Mouse (Mus musculus) left cerebral cortex, adult 18-20 months (tissue): Measurements from ENCODE around the gene Gm7945. TPM values are rescaled to one million over a fixed set of nuclear protein-coding genes. Genes with fewer than 3 reads are reported as not detected.
"Not testable (repeated sequence)": the region's sequence is repeated elsewhere in the genome, so short reads cannot be mapped to it uniquely, and the experiment has no call there.

ENCODE experiments used
- DNase-seq, 2 experiments: peaks; one replicate each; pipeline ENCODE4 v3.0.0; 2021 to 2022; ENCODE audit warnings: low spot score in 2 of 2, mixed read lengths in 1 of 2
- long read RNA-seq, 2 experiments: library from polyadenylated mRNA; stranded (forward); transcript quantifications; one replicate each; pipeline ENCODE4 v2.0.0; 2021
- total RNA-seq, 2 experiments: library from RNA; stranded (reverse); gene quantifications; 2 replicates each; pipeline ENCODE4 v1.2.3; 2021

Gene Gm7945
- total RNA-seq: not detected
- long read RNA-seq, experiment 1: 0 reads
- long read RNA-seq, experiment 2: 0 reads

DNA sequence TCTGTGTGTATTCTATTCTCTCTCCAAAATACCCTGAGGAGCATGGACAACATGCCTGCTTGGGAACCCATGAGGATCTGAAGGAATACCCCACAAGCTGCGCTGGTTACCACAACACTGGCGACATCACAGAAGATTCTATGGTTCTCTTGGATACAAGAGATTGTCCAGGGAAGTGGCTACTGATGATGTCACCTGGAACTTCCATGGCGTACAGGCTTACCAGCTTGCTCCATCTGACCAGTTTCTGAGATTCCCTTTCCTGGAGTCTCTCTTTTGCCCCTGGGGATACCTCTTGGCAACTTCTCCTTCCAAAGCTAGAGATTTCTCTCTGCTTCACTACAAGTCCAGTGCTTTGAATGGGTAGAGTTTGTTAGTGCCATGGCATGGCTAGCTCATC is at the start of gene Gm7945:
TSS of gene Gm7945 (minus strand) at position 101 of the 400 bp plus-strand sequence.
- not testable (repeated sequence) for DNase-seq

DNA sequence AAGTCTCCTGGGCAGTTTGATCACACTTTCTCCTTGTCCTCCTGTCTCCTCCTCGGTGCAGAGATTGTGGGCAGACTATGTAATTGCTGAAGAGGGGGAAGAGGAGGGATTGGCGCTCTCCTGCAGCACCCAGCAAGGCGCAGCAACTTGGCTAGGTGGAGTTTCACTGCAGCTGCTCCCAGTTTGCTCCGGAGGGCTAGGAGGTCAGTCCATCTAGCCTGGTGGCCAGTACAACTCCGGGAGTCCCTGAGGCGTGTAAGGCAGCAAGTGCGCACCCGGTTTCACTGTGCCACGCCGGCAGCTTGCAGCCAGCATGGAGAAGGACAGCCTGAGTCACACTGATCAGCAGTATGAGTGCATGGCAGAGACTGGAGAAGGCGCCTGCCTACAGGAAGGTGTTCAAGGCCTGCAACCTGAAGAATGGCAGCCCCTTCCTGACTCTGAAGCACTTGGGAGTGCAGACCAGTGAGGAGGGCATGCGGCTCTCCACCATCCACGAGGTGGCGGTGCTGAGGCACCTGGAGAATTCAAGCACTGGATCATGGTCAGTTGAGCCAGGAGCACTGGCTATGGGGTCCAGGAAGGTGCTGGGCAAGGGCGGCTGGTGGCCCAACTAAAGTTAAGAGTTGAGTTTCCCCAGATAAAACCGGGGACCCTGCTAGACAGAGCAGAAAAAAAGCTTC is 39.4 kb upstream of the Gm7945 start:
- DNase-seq: peak; percentile 41 to 54

DNA sequence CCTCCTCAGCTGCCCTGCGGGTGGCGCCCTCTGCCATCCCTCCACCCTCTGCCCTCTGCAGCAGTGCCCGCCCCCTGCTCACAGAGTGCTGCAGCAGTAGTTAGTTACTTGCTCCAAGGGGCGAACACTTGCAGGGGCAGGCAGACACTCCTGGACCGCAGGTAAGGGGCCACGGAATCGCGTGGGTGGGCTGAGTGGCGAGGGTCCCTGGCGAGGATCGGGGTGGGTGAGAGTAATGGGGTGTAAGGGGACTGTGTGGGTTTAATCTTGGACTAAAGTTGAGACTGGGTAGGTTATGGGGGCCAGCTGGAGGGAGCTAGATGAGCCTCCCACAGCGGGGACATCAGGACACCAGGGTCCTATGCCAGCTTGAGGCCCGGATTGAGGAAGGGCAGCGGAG is 38.5 kb upstream of the Gm7945 start:
- DNase-seq: peak in 1 of 2 experiments; percentile 1

DNA sequence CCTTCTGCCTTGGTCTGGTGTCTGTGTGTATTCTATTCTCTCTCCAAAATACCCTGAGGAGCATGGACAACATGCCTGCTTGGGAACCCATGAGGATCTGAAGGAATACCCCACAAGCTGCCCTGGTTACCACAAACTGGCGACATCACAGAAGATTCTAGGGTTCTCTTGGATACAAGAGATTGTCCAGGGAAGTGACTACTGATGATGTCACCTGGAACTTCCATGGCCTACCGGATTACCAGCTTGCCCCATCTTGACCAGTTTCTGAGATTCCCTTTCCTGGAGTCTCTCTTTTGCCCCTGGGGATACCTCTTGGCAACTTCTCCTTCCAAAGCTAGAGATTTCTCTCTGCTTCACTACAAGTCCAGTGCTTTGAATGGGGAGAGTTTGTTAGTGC is 22.0 kb upstream of the Gm7945 start, which contains the start of gene Gm6482:
TSS of gene Gm6482 (minus strand) at position 101 of the 400 bp plus-strand sequence.
- not testable (repeated sequence) for DNase-seq

DNA sequence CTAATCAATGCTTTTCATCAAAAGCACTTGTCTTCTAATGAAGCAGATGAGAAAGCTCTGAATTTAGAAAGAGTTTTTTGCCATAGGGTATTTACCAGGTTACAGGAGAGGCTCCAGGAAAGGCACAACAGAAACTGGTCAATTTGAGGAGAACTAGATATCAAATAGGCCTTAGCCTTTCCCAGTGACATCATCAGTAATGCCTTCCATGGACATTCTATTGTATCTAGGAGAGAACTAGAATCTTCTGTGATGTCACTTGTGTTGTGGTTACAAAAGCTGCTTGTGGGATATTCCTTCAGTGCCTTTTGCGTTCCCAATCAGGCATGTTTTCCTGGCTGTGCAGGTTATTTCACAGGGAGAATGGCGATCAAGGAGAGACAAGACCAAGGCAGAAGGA is 37.9 kb downstream of the Gm7945 start, which contains the start of gene Gm5798:
TSS of gene Gm5798 (plus strand) at position 301 of the 400 bp plus-strand sequence.
- DNase-seq: not testable (repeated sequence)

Other genes with a start within 250 kb of the Gm7945 start
- gene Mbl1, start 234.9 kb downstream of the Gm7945 start, total RNA-seq: not detected
- not detected for gene Sftpd, start 201.2 kb downstream of the Gm7945 start, total RNA-seq
- under 1 TPM; 0.53 to 0.87 TPM for gene Gm2832, start 107.6 kb downstream of the Gm7945 start, total RNA-seq
- gene Gm5798, start 37.8 kb downstream of the Gm7945 start, total RNA-seq: not detected
- not detected for gene Gm6482, start 21.9 kb upstream of the Gm7945 start, total RNA-seq
- not detected for gene Gm7954, start 67.1 kb upstream of the Gm7945 start, total RNA-seq
- gene Gm3486, start 103.1 kb upstream of the Gm7945 start, total RNA-seq: under 1 TPM in 1 of 2 experiments, not detected in 1; 0.73 TPM
- gene Gm7970, start 169.2 kb upstream of the Gm7945 start, total RNA-seq: not detected
- gene 1700049E17Rik2, start 186.8 kb upstream of the Gm7945 start, total RNA-seq: 1 to 10 TPM in 1 of 2 experiments, under 1 TPM in 1; 0.74 to 1.4 TPM
- gene Gm3072, start 238.2 kb upstream of the Gm7945 start, total RNA-seq: not detected